Mouse (Mus musculus) heart, adult 2 months (tissue): ENCODE data around the gene Efna2. TPM values are rescaled to one million over a fixed set of nuclear protein-coding genes. Genes with fewer than 3 reads are reported as not detected.

Experiments used
- DNase-seq, 2 experiments: peaks; one replicate each; pipeline ENCODE4 v3.0.0; 2021
- H3K27ac ChIP-seq: fragments of 200-600 bp; 2 replicates; pipeline ENCODE4 v1.8.1; 2022
- H3K27me3 ChIP-seq: fragments of 200-500 bp; 2 replicates; pipeline ENCODE4 v1.6.1; 2012; ENCODE audit warnings: mild to moderate bottlenecking, low read length, inconsistent platforms, mixed read lengths; ENCODE audit not compliant: control insufficient read depth, insufficient read depth
- H3K36me3 ChIP-seq: fragments of 200-500 bp; 2 replicates; pipeline ENCODE4 v1.6.1; 2012; ENCODE audit warnings: low read length, inconsistent platforms; ENCODE audit not compliant: control insufficient read depth, insufficient read depth
- H3K4me1 ChIP-seq: fragments of 200-500 bp; 2 replicates; pipeline ENCODE4 v1.6.1; 2011; ENCODE audit warnings: low read length; ENCODE audit not compliant: control insufficient read depth, insufficient read depth
- H3K4me3 ChIP-seq: fragments of 200-600 bp; 2 replicates; pipeline ENCODE4 v1.8.1; 2022
- H3K79me2 ChIP-seq: fragments of 200-500 bp; replicated peaks from 2 replicates; pipeline ENCODE4 v1.6.1; 2012; ENCODE audit warnings: mild to moderate bottlenecking, inconsistent platforms, low read length, moderate library complexity, mixed read lengths; ENCODE audit not compliant: control insufficient read depth, insufficient read depth
- H3K9ac ChIP-seq: fragments of 200-500 bp; 2 replicates; pipeline ENCODE4 v1.6.1; 2012; ENCODE audit warnings: low read depth, mild to moderate bottlenecking, control low read depth, inconsistent platforms, low read length, mixed read lengths
- CTCF ChIP-seq: fragments of 200-600 bp; IDR thresholded peaks from 2 replicates; pipeline ENCODE4 v1.8.1; 2022; ENCODE audit warnings: antibody characterized with exemption, mild to moderate bottlenecking, moderate library complexity
- EP300 ChIP-seq: fragments of 200-500 bp; IDR thresholded peaks from 2 replicates; pipeline ENCODE4 v1.6.1; 2011; ENCODE audit warnings: low read depth, low read length, control low read depth; ENCODE audit not compliant: insufficient read depth
- POLR2A ChIP-seq: fragments of 200-500 bp; IDR thresholded peaks from 2 replicates; pipeline ENCODE4 v1.6.1; 2011; ENCODE audit warnings: mild to moderate bottlenecking, low read depth, low read length, control low read depth; ENCODE audit not compliant: insufficient read depth
- WGBS: fragments of 180-500 bp; shearing (Covaris S2); methylation state at CpG from one replicate; pipeline ENCODE4 v1.1.7; 2018; 5-methylcytosine and 5-hydroxymethylcytosine counted together
- intact Hi-C: fragments of 180-260 bp; cut with DNase I; formaldehyde crosslinking; loops from one replicate; pipeline ENCODE4 v1.15.1; 2025
- long read RNA-seq: library from polyadenylated mRNA; stranded (forward); transcript quantifications from one replicate; pipeline ENCODE4 v2.0.0, GENCODE M21; 2021
- polyA plus RNA-seq: library from polyadenylated mRNA; depleted of rRNA; stranded (reverse); fragments of >200 nt; gene quantifications from 2 replicates; pipeline ENCODE4 v1.2.3, GENCODE M21; 2012; rRNA removed
- total RNA-seq, 2 experiments: library from RNA; stranded (reverse); gene quantifications; 2 replicates each; pipeline ENCODE4 v1.2.3; 2021

Efna2 gene
- total RNA-seq: 1 to 10 TPM in 1 of 2 experiments, under 1 TPM in 1; 0.86 to 1.1 TPM
- polyA plus RNA-seq: 1.2 and 1.7 TPM in 2 replicates
- long read RNA-seq, partial matches to known transcripts: 0 of 5 reads
- long read RNA-seq, other reads (novel, unspliced or antisense): 1 of 5 reads

DNA sequence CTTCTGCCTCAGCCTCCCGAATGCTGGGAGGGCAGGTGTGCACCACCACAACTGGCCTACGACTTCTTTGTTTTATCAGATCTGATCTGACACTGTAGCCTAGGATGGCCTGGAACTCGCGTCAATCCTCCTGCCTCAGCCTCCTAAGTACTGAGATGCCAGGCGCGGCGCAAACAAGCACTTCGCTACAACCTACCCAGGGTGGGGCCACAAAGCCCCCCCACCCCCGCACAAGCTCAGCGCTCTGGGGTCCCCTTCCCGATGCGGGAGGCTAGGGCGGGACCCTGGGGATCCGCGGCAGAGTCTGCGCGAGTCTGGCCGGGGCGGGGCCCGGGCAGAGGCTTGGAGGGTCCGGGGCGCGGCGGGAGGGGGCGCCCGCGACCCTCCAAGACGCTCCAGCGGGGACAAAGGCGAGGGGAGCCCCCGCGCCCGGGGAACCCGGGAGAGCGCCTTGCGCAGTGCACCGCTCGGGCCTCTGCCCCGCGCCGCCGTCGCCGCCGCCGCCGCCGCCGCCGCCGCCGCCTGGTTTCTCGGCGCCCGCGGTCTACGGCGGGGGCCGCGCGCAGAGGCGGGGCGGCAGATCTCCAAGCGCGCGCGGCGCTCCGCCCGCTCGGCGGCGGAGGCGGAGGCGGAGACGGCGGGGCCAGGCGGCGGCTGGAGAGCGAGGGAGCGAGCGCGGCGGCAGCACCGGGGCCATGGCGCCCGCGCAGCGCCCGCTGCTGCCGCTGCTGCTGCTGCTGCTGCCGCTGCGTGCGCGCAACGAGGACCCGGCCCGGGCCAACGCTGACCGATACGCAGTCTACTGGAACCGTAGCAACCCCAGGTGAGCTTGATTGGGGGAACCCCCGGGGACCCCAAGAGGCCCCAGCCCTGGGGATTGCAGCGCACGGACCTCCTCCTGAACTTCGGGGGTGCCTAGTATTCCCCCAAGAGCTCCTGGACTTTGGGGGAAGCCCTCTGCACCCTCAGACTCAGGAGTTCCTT lies at the start of gene Efna2:
TSS of gene Efna2 (plus strand) at position 415 of the 984 bp plus-strand sequence.
- Histone ChIP-seq H3K4me3 (peak within 1 kb of the TSS; percentile 58), H3K27ac (peak within 1 kb of the TSS; percentile 40; the same call in 1 of the 2 replicates), H3K79me2 (no peaks in the 10 kb centered on the region), H3K9ac (peak within 1 kb of the TSS; percentile 70), H3K36me3 (no peaks in the 10 kb centered on the region), H3K27me3 (no peaks in the 10 kb centered on the region), H3K4me1 (no peaks in the 10 kb centered on the region)
- DNase-seq: peak; percentile 68 to 73
- intact Hi-C loops: loop anchor here (5.0 to 10.0 kb wide), 3 partner anchors 48 to 193 kb away; partner anchors contain the start of genes 2310011J03Rik, Mum1, Pcsk4 and Reep6
- WGBS: 10% methylated on average over 94 of the region's 106 CpGs
- no peak for TF ChIP-seq POLR2A
- TF ChIP-seq EP300: no peak
- TF ChIP-seq CTCF: no peak

DNA sequence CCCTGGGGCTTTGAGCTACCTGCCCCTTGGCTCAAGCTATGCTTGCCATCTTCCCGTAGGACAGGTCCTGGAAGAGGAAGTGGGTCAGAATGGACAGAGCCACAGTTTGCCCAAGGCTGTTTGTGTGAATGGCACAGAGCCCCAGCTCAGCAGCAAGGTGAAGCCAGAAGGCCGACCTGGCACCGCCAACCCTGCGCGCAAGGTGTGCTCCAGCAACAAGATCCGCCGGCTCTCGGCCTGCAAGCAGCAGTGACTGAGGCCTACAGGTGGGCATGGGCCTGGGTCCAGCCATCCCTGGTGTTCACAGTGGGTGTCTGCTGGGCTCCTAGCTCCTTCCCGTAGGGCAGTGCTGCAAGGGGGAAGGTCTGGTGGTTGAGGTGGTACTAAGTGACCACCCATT lies 49.4 kb upstream of the Efna2 start:
- H3K36me3 ChIP-seq: no peaks in the 10 kb centered on the region

DNA sequence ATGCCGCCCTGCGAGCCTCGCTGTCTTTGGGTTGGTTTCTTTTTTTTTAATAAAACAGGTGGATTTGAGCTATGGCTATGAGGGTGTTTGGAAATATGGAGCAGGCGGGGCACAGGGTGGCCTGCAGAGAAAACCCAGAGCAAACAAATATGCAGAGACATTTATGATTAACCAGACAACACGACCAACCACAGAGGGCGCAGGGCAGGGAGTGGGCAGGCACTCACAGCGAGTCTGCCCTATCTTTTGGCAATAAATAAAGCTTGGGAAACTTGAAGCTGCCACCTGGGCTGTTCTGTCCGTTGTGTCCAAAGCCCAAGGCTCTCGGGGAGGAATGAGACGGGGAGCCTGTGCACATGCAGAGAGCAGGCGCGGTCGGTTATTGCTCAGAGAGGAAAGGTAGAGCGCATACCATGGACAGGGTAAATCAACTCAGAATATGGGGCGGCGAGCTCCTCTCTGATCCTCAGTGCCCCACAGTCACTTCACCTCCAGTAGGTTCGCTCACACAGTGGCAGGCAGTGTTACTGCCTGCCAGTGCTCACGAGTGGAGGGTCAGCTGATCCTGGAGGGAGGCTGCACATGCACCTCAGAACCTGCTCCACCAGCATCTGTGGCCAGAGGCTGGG lies 48.8 kb upstream of the Efna2 start:
- TF ChIP-seq POLR2A: no peak
- TF ChIP-seq EP300: no peak
- no peak for TF ChIP-seq CTCF
- no peak for DNase-seq
- 81% methylated on average over 18 of the region's 18 CpGs for WGBS

More for the DNA sequence above, 49.4 kb upstream of the Efna2 start:
- no peak overlapping the region for H3K27ac ChIP-seq
- 90% methylated on average over 9 of the region's 9 CpGs for WGBS
- H3K4me3 ChIP-seq: no peak overlapping the region
- H3K9ac ChIP-seq: no peak overlapping the region
- intact Hi-C loops: no loop called here
- H3K4me1 ChIP-seq: peaks cover 2% of the 10 kb centered on the region; the same call in 1 of the 2 replicates
- no peaks in the 10 kb centered on the region for H3K79me2 ChIP-seq
- DNase-seq: no peak
- TF ChIP-seq CTCF (no peak), POLR2A (no peak), EP300 (no peak)
- H3K27me3 ChIP-seq: no peaks in the 10 kb centered on the region

DNA sequence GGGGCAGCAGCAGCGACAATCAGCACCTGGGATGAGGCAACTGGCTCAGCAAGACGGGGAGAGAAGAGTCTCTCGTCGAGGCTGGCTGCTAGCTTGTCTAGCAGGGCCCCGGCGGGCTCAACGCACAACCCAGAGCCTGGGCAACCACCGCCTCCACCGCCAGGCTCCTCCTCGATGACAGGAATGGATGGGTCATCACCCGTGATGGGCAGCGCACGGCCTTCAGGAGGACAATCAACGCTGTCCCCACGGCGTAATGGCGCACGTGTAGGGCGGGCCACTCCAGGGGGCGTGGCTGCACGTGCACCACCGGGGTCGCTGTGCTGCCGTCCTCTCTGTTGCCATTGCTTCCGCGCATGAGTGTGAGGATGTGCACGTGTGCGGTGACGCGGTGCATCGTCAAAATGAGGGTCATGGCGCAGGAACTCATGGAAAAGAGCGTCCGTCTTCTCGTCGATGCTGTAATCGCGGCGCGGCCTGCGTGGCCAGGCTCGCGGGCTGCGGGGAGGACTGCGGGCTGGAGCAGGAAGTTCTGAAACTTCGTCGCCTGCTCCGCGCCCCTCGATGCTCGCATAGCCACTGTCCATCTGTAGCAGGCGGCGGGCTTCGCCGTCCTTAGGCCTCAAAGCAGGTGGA lies 47.8 kb upstream of the Efna2 start:
- TF ChIP-seq CTCF: no peak
- no peak for TF ChIP-seq EP300
- no peak for TF ChIP-seq POLR2A
- intact Hi-C loops: no loop called here
- no peak overlapping the region for H3K4me3 ChIP-seq
- peaks cover 2% of the 10 kb centered on the region; the same call in 1 of the 2 replicates for H3K4me1 ChIP-seq
- H3K27ac ChIP-seq: no peak overlapping the region
- H3K9ac ChIP-seq: no peak overlapping the region
- H3K79me2 ChIP-seq: no peaks in the 10 kb centered on the region
- WGBS: 58% methylated on average over 55 of the region's 55 CpGs
- no peak for DNase-seq
- H3K27me3 ChIP-seq: no peaks in the 10 kb centered on the region
- H3K36me3 ChIP-seq: no peaks in the 10 kb centered on the region

More for the DNA sequence above, 48.8 kb upstream of the Efna2 start:
- Histone ChIP-seq H3K4me1 (peaks cover 2% of the 10 kb centered on the region; the same call in 1 of the 2 replicates), H3K27me3 (no peaks in the 10 kb centered on the region), H3K4me3 (no peak overlapping the region), H3K79me2 (no peaks in the 10 kb centered on the region), H3K36me3 (no peaks in the 10 kb centered on the region), H3K9ac (no peak overlapping the region), H3K27ac (no peak overlapping the region)
- intact Hi-C loops: no loop called here

DNA sequence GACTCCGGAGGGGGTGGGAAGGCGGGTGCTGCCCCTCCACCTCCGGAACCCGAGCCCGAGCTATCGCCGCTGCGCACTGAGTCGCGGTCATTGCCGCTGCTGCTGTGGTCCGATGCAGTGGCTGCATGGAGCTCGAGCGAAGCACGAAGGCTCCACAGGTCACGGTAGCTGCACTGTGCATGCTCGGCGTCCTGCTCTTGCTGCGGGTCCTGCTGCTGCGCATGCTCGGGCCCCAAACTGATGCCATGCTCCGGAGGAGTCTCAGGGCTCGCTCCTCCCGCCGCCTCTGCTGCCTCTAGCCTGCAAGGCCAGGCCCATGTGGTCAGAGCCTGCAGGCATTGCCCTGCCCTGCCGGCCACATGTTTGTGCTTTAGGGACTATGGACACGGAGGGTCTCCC lies 47.3 kb upstream of the Efna2 start:
- TF ChIP-seq POLR2A: no peak
- TF ChIP-seq EP300: no peak
- no peak for TF ChIP-seq CTCF
- Histone ChIP-seq H3K27ac (no peak overlapping the region), H3K36me3 (no peaks in the 10 kb centered on the region), H3K27me3 (no peaks in the 10 kb centered on the region), H3K4me3 (no peak overlapping the region), H3K79me2 (no peaks in the 10 kb centered on the region), H3K9ac (no peak overlapping the region), H3K4me1 (peaks cover 2% of the 10 kb centered on the region; the same call in 1 of the 2 replicates)
- DNase-seq: no peak
- intact Hi-C loops: no loop called here
- WGBS: 79% methylated on average over 27 of the region's 27 CpGs
